Mouse (Mus musculus) thymus, postnatal 10 days (tissue): ENCODE data around the gene Rbm7.
"Not testable (repeated sequence)": the region's sequence is repeated elsewhere in the genome, so short reads cannot be mapped to it uniquely, and the experiment has no call there.

Source experiments
- DNase-seq, 2 experiments: peaks; one replicate each; pipeline ENCODE4 v3.0.0; 2021; ENCODE audit warnings: low spot score in 2 of 2

Gene Rbm7

DNA sequence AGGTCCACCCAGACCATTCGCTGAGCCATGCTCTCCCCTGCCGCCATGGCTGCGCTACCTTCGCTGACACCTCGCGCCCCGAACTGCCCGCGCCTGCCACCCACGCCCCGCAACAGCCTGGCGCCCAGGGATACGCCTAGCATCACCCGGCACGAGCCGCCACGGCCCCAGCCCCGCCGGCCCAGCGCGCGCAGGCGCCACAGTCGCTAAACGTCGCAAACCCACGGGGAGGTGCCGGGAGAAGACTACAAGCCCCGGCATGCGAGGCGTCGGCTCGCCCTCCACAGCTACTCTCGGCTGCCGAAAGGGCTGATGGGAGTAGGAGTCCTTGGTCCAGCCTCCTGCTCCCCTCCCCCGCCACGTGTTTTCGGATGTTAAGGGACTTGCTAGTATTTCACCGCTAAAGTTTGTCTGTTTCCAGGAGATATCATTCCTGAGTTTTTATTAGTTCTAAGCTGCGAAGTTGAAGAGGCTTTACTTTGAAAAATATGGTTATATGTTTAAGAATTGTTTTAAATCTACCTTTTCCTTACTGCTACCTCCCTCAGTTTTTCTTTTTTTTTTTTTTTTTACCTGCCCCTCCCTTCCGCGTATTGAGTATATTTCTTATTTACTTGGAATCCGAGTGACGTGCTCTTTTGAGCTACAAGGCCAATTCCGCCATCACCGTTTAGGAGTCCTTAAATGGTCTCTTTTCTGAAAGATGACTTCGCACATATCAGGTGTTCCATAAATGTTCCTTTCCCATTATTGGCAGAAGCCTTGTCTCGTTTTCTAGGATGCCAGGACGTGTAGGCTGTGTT lies 14.5 kb downstream of the Rbm7 start, which contains the start of gene Rexo2:
Gene Rexo2 (minus strand): TSS at position 213 of the 803 bp plus-strand sequence.
- DNase-seq, result peak; percentile 92 to 93

DNA sequence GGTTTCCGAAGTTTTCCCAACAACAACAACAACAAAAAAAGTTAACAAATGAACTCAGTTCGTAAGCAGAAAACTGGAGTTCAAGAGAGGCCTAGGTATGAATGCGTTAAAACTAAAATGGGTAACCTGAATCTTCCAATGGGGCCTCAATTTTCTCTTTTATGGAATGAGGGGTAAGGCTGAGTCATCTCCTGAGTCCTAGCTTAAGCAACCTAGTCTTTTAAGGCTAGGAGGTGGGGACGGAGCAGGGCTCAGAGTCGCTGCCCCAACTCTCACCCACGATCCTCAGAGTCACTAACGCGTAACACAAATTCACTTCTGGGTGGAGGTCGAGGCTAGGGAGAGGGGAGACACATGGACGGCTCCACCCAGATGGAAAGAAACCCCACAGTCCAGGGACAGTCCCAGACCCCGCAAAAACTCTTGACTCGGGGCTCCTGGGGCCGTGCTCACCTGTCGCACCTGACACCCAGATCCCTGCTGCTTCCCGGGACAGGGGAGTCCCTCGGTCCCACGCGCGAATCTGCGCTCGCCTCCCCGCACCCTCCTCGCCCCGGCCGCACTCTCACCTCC lies 15.2 kb downstream of the Rbm7 start:
- DNase-seq, result no peak

DNA sequence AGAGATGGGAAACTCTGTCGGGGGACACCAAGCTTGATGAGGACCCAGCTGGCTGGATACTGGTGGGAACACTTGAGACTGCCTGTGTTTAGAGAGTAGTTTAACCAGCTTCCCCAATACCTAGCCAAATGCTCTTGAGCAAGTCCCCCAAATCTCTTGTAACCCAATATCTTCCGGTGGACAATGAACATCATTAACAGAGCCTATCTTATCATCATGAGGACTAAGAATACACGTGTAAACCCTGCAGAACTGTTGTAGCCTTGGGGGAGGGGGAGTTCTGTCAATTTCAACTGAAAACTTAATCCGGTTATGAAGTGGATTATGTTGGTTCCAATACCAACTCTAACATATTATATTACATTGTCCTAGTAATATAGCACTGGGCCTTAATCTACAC lies 16.3 kb downstream of the Rbm7 start:
- DNase-seq, result no peak

DNA sequence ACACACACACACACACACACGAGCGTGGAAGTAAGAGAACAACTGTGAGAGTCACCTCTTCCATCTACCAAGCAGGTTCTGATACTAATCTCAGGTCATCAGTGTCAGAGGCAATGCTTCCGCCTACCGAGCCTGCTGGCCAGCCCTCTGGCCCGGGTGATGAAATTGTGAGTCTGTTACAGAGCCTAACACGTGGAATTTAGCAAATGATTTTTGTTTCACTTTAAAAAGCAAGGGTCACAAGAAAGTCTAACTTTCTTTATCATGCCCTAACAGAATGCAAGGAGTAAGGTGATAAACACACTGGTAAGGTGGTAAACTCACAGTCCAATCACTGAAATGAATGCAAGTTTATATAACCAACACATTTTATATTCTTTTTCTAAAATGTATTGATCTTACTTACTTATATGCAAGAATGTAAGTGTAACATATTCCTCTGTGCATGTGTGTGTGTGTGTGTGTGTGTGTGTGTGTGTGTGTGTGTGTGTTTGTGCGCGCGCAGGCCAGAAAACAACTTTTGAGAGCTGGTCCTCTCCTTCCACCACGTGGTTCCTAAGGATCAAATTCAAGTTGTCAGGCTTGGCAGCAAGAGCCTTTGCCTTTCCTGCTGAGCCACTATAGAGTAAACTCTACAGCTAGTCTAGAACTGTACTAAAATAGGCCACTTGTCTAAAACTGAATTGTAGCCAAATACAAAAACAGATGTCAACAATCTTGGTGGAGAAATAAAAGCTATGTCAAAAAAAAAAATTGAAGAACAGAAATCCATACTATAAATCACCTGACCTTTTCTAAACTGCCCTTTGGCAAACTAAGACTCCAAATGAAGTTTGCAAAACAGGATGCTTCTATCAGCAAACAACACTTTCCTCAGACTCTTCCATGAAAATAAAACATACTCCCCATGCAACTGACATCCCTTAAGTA lies 18.6 kb downstream of the Rbm7 start:
- no peak for DNase-seq

DNA sequence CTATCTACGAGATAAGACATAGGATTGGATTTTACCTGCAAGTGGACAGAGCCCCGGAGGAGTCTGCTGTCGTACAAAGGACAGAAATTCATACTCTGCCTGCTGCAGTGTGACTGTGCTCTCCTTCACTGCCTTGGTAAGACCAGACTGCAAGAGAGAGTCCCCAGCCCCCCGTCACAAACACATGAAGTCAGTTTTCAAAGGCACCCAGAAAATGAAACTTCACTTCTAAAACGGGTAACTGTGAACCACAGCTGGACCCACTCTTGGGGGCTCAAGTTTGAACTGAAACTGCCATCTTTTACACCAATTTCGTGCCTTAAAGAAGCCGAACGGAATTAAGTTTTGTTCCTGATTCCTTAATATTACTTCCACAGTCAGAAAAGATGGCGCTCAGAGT lies 20.7 kb downstream of the Rbm7 start:
- no peak for DNase-seq

DNA sequence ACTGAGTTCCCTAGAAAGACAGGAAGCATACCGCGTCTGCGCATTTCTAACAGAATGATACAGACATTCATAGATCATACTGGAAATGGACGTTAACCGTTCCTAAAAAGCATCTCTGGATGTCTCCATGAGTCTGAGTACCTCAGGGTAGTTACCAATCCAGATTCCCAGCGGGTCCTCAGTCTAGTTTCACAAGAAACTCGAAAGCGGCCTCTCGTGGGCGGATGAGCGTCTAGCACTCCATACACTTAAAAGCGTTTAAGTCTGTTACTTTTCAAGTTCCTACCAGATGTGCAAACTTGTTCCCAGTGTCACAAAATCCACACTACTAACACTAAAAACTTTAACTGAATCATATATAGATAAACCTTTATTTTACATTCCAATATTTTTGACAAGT lies 22.0 kb downstream of the Rbm7 start:
- DNase-seq, result no peak

DNA sequence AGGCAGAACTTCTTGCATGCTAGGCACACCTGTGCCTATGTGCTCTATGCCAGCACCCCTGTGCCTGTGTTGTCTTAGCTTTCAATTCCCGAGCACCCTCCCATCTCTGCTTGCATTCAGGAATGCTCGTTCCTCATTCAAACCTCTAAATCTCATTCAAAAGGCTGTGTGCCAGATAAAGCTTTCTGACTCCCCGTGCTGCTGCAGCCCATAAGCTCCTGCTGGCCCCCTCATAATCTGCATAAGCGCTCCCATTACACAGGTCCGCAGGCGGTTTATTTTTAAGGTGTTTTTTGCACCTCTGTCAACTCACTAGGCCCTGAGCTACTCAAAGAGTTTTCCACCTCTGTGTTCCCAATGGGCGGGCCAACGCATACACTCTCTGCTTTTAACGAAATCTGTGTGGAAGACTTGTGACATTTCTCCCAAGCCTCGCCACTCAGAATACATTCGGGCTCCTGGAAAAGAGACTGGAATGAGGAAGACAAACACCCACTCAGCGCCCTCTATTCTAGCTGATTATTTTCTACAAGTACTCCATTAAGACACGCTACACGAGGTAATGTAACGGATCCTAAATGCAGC lies 22.6 kb downstream of the Rbm7 start:
- DNase-seq, result no peak

DNA sequence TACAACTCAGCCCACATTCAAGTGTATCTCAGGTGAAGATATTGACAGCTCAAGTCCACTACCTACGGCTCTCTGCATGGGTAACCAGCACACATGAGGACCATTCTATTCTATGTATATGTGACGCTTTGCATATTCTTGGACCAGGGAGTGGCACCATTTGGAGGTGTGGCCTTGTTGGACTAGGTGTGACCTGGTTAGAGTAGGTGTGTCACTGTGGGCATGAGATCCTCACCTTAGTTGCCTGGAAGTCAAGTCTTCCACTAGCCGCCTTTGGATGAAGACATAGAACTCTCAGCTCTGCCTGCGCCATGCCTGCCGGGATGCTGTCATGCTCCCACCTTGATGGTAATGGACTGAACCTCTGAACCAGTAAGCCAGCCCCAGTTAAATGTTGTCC lies 27.6 kb downstream of the Rbm7 start:
- DNase-seq, result not testable (repeated sequence)

DNA sequence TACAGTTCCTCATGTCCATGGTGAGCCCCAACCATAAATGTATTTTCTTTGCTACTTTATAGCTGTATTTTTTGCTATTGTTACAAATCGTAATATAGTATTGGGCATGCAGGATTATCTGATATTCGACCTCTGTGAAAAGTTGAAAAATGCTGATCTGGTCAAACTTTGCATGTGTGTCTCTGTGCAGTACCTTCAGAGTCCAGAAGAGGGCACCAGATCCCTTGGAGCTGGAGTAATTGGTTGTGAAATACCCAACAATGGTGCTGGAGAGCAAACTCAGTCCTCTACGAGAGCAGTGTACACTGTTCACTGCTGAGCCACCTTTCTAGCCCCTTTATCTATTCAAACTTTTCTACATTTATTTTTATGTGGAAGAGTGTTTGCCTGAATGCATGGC lies 28.3 kb downstream of the Rbm7 start:
- DNase-seq, result peak; percentile 17 to 70

DNA sequence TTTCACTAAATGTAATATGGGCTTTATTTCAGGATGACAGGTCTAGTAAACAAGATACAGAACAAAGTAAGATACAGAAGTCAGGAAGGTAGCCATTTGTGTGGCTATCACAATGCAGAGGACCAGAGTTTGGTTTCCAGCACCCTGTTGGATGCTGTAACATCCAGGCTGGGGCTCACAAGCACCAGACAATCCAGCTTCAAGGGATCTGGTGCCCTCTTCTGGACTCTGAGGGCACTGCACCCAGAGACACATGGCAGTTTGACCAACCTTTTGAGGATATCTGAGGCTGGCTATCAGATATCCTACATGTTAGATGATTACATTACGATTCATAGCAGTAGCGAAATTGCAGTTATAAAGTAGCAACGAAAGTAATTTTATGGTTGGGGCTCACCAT lies 29.4 kb downstream of the Rbm7 start:
- DNase-seq, result no peak

DNA sequence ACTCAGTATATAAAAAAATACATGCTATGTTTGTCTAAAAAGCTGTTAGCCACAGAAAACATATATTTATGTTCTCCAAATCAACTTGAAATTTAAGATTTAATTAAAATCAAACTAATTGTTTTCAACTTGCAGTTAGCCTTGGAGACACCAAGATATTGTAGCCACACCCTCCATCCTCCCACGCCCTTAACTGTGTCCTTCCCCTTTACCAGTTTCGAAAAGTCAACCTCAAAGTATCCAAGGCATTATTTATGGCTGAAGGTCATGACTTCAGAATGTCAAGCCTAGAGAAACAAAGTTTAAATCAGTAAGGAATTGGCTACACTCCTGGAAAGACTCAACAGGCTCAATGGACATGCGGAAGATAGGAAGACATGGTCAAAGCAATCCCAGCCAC lies 33.6 kb downstream of the Rbm7 start:
- DNase-seq, result no peak

DNA sequence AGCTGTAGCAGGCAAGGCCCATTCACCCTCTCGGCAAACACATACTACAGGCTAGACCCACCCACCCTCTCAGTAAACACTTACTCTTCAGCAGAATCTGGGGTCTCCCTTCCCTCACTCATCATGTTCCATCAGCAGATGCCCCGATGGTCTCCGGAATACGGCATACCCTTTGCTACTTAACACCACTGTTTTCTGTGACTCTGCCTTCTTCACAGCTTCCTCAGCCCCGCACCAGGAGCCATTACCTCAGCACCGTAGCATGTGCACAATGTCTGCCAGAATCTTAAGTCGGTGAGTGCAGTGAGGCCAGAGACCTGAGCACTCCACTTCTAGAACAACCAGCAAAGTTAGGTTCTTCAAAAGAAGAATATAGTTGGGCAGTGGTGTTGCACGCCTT lies 34.4 kb downstream of the Rbm7 start:
- DNase-seq, result no peak

DNA sequence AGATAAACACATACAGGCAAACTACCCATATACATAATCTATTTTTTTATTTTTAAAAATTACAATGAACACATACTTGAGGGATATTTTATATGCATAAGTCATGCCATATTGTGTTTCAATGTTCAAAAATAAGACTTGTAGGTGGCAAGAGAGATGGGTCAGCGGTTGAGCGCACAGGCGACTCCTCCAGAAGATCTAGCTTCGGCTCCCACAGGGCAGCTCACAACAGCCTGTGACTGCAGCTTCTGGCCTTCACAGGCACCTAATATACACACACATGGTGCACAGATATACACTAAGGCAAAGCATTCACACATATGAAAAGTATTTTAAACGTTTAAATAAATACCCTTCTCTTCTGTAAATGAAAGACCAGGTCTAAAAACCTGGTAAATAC lies 35.7 kb downstream of the Rbm7 start:
- DNase-seq, result no peak

DNA sequence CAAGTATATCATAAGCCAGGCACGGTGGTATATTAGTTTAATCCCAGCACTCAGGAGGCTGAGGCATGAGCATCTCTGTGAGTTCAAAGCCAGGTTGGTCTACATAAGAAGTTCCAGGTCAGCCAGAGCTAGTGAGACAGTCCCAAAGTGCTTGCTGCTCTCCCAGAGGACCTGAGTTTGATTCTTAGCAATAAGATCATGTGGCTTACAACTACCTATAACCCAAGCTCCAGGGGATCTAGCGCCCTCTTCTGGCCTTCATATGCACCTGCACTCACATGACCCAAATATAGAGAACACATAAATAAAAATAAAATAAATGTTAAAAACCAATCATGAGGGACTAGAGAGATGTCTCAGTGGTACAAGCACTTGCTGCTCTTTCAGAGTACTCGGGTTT lies 36.2 kb downstream of the Rbm7 start:
- DNase-seq, result no peak

DNA sequence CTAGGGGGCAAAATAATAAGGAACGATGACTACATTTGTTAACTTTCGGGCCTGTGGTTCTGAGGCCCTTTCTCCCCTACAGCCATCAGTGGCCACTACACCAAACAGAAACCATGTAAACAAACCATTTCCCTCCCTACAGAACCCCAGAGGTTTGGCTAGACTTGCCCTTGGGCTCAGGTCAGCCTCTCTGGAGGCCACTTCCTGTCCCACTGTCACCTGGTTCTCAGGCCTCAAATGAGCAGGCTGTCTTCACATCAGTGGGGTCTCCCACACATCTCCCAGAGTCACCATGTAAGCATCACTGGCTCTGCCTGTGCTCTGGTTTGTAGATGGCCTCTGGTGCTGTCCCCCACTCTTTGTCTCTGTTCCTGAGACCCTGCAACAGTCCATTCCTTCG lies 39.1 kb downstream of the Rbm7 start:
- no peak for DNase-seq

DNA sequence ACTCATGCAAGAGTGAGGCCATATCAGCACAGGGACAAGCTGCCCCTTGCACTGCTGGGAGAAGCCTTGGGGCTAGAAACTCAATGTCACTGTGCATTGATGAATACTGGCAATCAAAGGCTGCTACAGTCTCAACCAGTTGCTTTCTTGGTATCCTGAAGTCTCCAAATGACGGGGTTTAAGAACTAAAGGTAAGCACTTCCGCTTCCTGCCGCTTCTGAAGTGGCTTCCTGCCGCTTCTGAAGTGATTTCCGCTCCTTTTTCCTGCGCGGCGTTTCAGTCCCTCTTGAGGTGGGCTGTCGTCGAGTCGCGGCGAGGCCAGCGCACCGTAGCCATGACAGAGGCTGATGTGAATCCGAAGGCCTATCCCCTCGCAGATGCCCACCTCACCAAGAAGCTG lies 45.0 kb downstream of the Rbm7 start:
- peak in 1 of 2 experiments; percentile 11 for DNase-seq

DNA sequence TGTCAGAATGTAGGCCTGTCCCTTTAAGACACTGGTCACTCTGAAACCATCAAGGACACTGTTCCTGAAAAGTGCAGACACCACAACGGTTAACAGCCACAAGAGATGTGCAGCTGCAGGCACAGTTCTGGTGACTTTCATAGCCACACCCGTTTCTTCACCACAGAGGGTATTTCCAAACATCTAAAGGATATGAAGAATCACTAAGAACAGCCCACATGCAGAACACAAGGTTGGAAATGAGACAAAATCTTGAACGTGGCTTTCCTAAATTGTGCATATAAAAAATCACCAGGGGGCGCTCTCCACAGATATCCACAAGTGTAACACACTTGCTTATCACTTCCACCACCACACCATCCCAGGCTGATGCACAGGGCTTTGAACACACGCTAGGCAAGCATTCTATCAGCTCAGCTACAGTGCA lies 47.3 kb downstream of the Rbm7 start:
- DNase-seq, result peak in 1 of 2 experiments; percentile 56

DNA sequence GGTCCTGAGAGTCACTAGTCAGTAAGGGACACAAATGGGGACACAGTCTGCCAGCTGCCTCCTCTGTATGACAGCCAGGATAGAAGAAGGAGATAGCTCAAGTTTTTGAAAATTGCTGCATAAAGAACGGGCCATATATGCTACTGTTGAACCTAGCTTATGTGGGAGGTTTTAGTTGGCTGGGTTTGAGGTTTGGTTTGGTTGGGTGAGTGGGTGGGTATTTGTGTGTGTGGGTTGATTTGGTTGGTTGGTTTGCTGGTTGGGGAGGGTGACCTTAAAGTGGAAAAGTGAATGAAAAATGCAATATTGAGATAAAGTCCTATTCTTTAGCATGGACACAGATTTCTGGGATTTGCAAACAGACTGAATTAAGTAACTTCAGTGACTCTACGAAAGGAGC lies 50.3 kb downstream of the Rbm7 start:
- no peak for DNase-seq

DNA sequence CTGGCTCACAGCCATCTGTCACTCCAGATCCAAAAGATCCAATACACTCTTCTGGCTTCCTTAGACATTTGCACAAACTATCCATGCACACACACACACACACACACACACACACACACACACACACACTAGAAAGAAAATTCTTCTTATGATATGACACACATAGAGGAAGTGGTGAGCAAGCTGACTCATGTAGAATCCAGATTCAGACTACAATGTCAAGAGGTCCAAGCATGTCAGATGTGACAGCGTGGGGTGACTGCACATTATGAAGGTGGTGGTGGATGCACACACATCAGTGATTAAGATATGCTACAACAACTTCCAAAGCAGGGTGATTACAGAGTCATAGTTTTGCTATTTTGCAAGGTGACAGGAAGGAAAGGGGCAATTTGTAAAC lies 51.2 kb downstream of the Rbm7 start:
- no peak for DNase-seq
